Comparison of ENCODE assay signal across 15 mouse cellular contexts in genomic region chr8:13481596-13481995, GRCm38 (mm10). TPM values are rescaled to one million over a fixed set of nuclear protein-coding genes. Genes with fewer than 3 reads are reported as not detected.
DNase-seq lines count a peak whose midpoint lies in the region; ATAC-seq and TF ChIP-seq lines count a peak whose summit lies in the region.
"Had no signal": no experiment of that assay in that cellular context is flagged by ENCODE, and none has a peak within 500 bp of the region (broad histone marks: within the 10 kb centered on the region; RNA-seq: fewer than 3 reads in every experiment).

No protein-coding gene starts in this region.

- ATAC-seq in heart, postnatal 0 days (ENCODE audit: insufficient read depth, low read depth) = no peak
- ATAC-seq in heart, embryonic 11.5 days (replicated peaks; ENCODE audit: insufficient number of reproducible peaks, low FRiP score, low TSS enrichment) = no peak
- 0 out of 2 replicates have a peak, but pooled peaks have one; percentile 27 for ATAC-seq in lung, embryonic 16.5 days (ENCODE audit: low read depth)
- ATAC-seq in midbrain, embryonic 16.5 days = no peak
- ATAC-seq: activated CD4-positive, CD25-positive, alpha-beta regulatory T cell, adult 4 months had no signal

- no peak for TF ChIP-seq EP300 in heart, postnatal 0 days (IDR thresholded peaks at IDR 0.05; ENCODE audit: low read depth)

- no peaks in the 10 kb centered on the region for H3K27me3 ChIP-seq in heart, postnatal 0 days (ENCODE audit: control insufficient read depth, insufficient read depth, low read length)
- H3K27me3 ChIP-seq in heart, embryonic 11.5 days (ENCODE audit: control insufficient read depth, insufficient read depth, low read length) = no peaks in the 10 kb centered on the region
- H3K27me3 ChIP-seq in lung, embryonic 16.5 days (ENCODE audit: control insufficient read depth, insufficient read depth, low read depth, low read length) = no peaks in the 10 kb centered on the region
- H3K27me3 ChIP-seq in midbrain, embryonic 16.5 days (ENCODE audit: control insufficient read depth, insufficient read depth, low read depth, low read length) = no peaks in the 10 kb centered on the region
- H3K27me3 ChIP-seq: heart, embryonic 13.5 days had no signal

- no peak overlapping the region for H3K4me2 ChIP-seq in heart, postnatal 0 days (ENCODE audit: low read depth, low read length)
- no peak overlapping the region for H3K4me2 ChIP-seq in heart, embryonic 11.5 days
- no peak overlapping the region for H3K4me2 ChIP-seq in lung, embryonic 16.5 days (ENCODE audit: low read depth, low read length)
- H3K4me2 ChIP-seq in midbrain, embryonic 16.5 days (ENCODE audit: low read length) = no peak overlapping the region
- H3K4me2 ChIP-seq: heart, embryonic 13.5 days; hindbrain, embryonic 14.5 days; midbrain, embryonic 11.5 days had no signal

- peak overlapping the region; percentile 36; the same call in 1 of the 2 replicates for H3K27ac ChIP-seq in heart, postnatal 0 days (ENCODE audit: low read depth)
- no peak overlapping the region for H3K27ac ChIP-seq in heart, embryonic 11.5 days (ENCODE audit: low read depth, low read length)
- peak overlapping the region; percentile 10 for H3K27ac ChIP-seq in lung, embryonic 16.5 days (ENCODE audit: low read length)
- no peak overlapping the region for H3K27ac ChIP-seq in midbrain, embryonic 16.5 days (ENCODE audit: low read length)
- H3K27ac ChIP-seq: heart, embryonic 13.5 days; hindbrain, embryonic 14.5 days; kidney, postnatal 0 days; limb, embryonic 10.5 days had no signal

- no peak overlapping the region for H3K9ac ChIP-seq in heart, postnatal 0 days (replicated peaks; ENCODE audit: low read depth, low read length)
- H3K9ac ChIP-seq in heart, embryonic 11.5 days (ENCODE audit: low read depth, low read length) = no peak overlapping the region
- no peak overlapping the region for H3K9ac ChIP-seq in lung, embryonic 16.5 days (ENCODE audit: low read length)
- H3K9ac ChIP-seq in midbrain, embryonic 16.5 days (ENCODE audit: low read depth, low read length) = no peak overlapping the region
- H3K9ac ChIP-seq: heart, embryonic 13.5 days; hindbrain, embryonic 14.5 days had no signal

- DNase-seq in heart, postnatal 0 days (ENCODE audit: low spot score) = no peak
- DNase-seq in adrenal gland, adult 8-10 months = peak; percentile 54
- peak; percentile 59 to 64 for DNase-seq in adrenal gland, postnatal 36 days
- no peak for DNase-seq in urinary bladder, postnatal 14 days (ENCODE audit: low spot score)
- DNase-seq: right cerebral cortex, postnatal 4 days; thymus, adult 2 months had no signal

- H3K36me3 ChIP-seq in heart, postnatal 0 days (replicated peaks; ENCODE audit: control insufficient read depth, insufficient read depth, low read length) = peaks cover 78% of the 10 kb centered on the region
- no peaks in the 10 kb centered on the region for H3K36me3 ChIP-seq in heart, embryonic 11.5 days (ENCODE audit: control insufficient read depth, insufficient read depth, low read length)
- no peaks in the 10 kb centered on the region for H3K36me3 ChIP-seq in lung, embryonic 16.5 days (ENCODE audit: control insufficient read depth, insufficient read depth, low read length)
- peaks cover 16% of the 10 kb centered on the region; the same call in 1 of the 2 replicates for H3K36me3 ChIP-seq in midbrain, embryonic 16.5 days (ENCODE audit: control insufficient read depth, insufficient read depth, low read length)
- H3K36me3 ChIP-seq: limb, embryonic 10.5 days had no signal

- 66% methylated on average over 3 of the region's 3 CpGs for WGBS in heart, postnatal 0 days
- WGBS in heart, embryonic 11.5 days (ENCODE audit: insufficient replicate concordance) = 85% methylated on average over 3 of the region's 3 CpGs
- WGBS in lung, embryonic 16.5 days = 79% methylated on average over 3 of the region's 3 CpGs
- 86% methylated on average over 3 of the region's 3 CpGs for WGBS in midbrain, embryonic 16.5 days

- H3K9me3 ChIP-seq in heart, postnatal 0 days (replicated peaks; ENCODE audit: control insufficient read depth, low read length) = no peaks in the 10 kb centered on the region
- no peaks in the 10 kb centered on the region for H3K9me3 ChIP-seq in heart, embryonic 11.5 days (replicated peaks; ENCODE audit: control insufficient read depth, low read length)
- no peaks in the 10 kb centered on the region for H3K9me3 ChIP-seq in lung, embryonic 16.5 days (ENCODE audit: control insufficient read depth, low read length)
- H3K9me3 ChIP-seq in midbrain, embryonic 16.5 days (replicated peaks; ENCODE audit: control insufficient read depth, low read length, poor library complexity, severe bottlenecking) = no peaks in the 10 kb centered on the region
- H3K9me3 ChIP-seq: heart, embryonic 13.5 days; limb, embryonic 10.5 days had no signal

- H3K4me3 ChIP-seq in heart, postnatal 0 days (ENCODE audit: low read depth, low read length) = no peak overlapping the region
- no peak overlapping the region for H3K4me3 ChIP-seq in heart, embryonic 11.5 days (ENCODE audit: low read depth, low read length)
- H3K4me3 ChIP-seq in lung, embryonic 16.5 days (ENCODE audit: low read length) = no peak overlapping the region
- no peak overlapping the region for H3K4me3 ChIP-seq in midbrain, embryonic 16.5 days (ENCODE audit: low read depth, low read length)
- H3K4me3 ChIP-seq: heart, embryonic 13.5 days; limb, embryonic 10.5 days had no signal

- peaks cover 28% of the 10 kb centered on the region for H3K4me1 ChIP-seq in heart, postnatal 0 days (ENCODE audit: control insufficient read depth, insufficient read depth)
- no peaks in the 10 kb centered on the region; the same call in 1 of the 2 replicates for H3K4me1 ChIP-seq in heart, embryonic 11.5 days (ENCODE audit: control insufficient read depth, insufficient read depth, low read length)
- no peaks in the 10 kb centered on the region; the same call in 1 of the 2 replicates for H3K4me1 ChIP-seq in lung, embryonic 16.5 days (replicated peaks; ENCODE audit: control insufficient read depth, insufficient read depth, low read length)
- no peaks in the 10 kb centered on the region for H3K4me1 ChIP-seq in midbrain, embryonic 16.5 days (ENCODE audit: control insufficient read depth, insufficient read depth, low read length)
- H3K4me1 ChIP-seq: limb, embryonic 10.5 days had no signal

- no peak for TF ChIP-seq CTCF in heart, postnatal 0 days (IDR thresholded peaks at IDR 0.05; ENCODE audit: low read depth)

RNA-seq across cellular contexts. Expression of gene Gas6, which starts 12.7 kb away (rescaled TPM):
- 275 and 304 TPM in 2 replicates for total RNA-seq in heart, postnatal 0 days (2014; rRNA removed; ENCODE audit: low replicate concordance)
- 175 and 179 TPM in 2 replicates for polyA plus RNA-seq in heart, postnatal 0 days (2015; fragmentation: Nextera tagmentation; extraction: Ambion mirVana)
- 12.4 and 17.7 TPM in 2 replicates for polyA plus RNA-seq in heart, embryonic 11.5 days (2014; fragmentation: Nextera tagmentation; extraction: Ambion mirVana)
- total RNA-seq in adrenal gland, adult 8-10 months (2022) = 1,000 to 10,000 TPM in 1 of 4 experiments, 100 to 1,000 TPM in 3; 130 to 1,084 (median 297) TPM
- 100 to 1,000 TPM in 1 of 2 experiments, 10 to 100 TPM in 1; 83.7 to 248 TPM for total RNA-seq in adrenal gland, postnatal 36 days (2021)
- polyA plus RNA-seq in lung, embryonic 16.5 days (2015; fragmentation: Nextera tagmentation; extraction: Ambion mirVana) = 78.0 and 83.8 TPM in 2 replicates
- polyA plus RNA-seq in midbrain, embryonic 16.5 days (2015; fragmentation: Nextera tagmentation; extraction: Ambion mirVana) = 37.7 and 45.7 TPM in 2 replicates
- polyA plus RNA-seq: activated CD4-positive, CD25-positive, alpha-beta regulatory T cell, adult 4 months had no signal

RNA-seq across cellular contexts. Expression of gene Tmem255b, which starts 46.6 kb away (rescaled TPM):
- total RNA-seq in heart, postnatal 0 days (2014; rRNA removed; ENCODE audit: low replicate concordance) = 3.1 and 8.9 TPM in 2 replicates
- 3.3 and 3.6 TPM in 2 replicates for polyA plus RNA-seq in heart, postnatal 0 days (2015; fragmentation: Nextera tagmentation; extraction: Ambion mirVana)
- 0.25 and 0.33 TPM in 2 replicates for polyA plus RNA-seq in heart, embryonic 11.5 days (2014; fragmentation: Nextera tagmentation; extraction: Ambion mirVana)
- total RNA-seq in adrenal gland, adult 8-10 months (2022) = 1 to 10 TPM in 2 of 4 experiments, under 1 TPM in 2; 0.77 to 1.7 (median 1.1) TPM
- total RNA-seq in adrenal gland, postnatal 36 days (2021) = 1 to 10 TPM in 1 of 2 experiments, under 1 TPM in 1; 0.92 to 1.1 TPM
- 0.70 and 1.1 TPM in 2 replicates for polyA plus RNA-seq in lung, embryonic 16.5 days (2015; fragmentation: Nextera tagmentation; extraction: Ambion mirVana)
- polyA plus RNA-seq in midbrain, embryonic 16.5 days (2015; fragmentation: Nextera tagmentation; extraction: Ambion mirVana) = 0.32 and 1.0 TPM in 2 replicates
- polyA plus RNA-seq: activated CD4-positive, CD25-positive, alpha-beta regulatory T cell, adult 4 months had no signal

Comparison
In these comparisons a context has a peak if more than half of its experiments do, and no peak if none do; other contexts are left out.
1. H3K27ac ChIP-seq: peak in heart, postnatal 0 days (single experiment) and lung, embryonic 16.5 days (single experiment); none in heart, embryonic 11.5 days (single experiment) and midbrain, embryonic 16.5 days (single experiment).
2. DNase-seq: peak in adrenal gland, adult 8-10 months (single experiment) and adrenal gland, postnatal 36 days (2 of 2); none in heart, postnatal 0 days (single experiment) and urinary bladder, postnatal 14 days (single experiment).